Mouse (Mus musculus): ENCODE measurements around the gene Oprl1. TPM values are rescaled to one million over a fixed set of nuclear protein-coding genes. Genes with fewer than 3 reads are reported as not detected.

Oprl1 gene
- total RNA-seq, 2 experiments from 2014 or later = not detected

GRCm38 (mm10) chr2:181693339-181694280 is 21.2 kb upstream of the Oprl1 start, which contains the start of gene Rgs19:
Gene Rgs19 (minus strand): TSS chr2:181693977.
- DNase-seq = peak; percentile 83

DNA sequence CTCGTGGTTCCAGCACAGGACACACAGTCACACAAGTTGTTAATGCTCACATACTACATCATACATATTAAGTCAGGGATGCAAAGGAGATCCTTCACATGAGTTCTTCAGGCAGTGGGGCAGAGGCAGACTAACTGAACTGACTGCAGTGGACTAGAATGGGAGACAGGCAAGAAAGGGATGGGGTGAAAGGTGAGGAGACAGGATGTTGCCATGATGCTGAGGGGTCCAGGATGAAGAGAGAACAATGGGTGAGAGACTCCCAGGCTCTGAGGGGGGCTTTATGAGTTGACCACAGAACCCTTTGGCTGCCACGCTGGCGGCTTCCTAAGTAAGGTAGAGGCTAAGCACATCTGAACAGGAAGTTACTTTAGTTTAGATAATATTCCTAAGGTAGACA is 20.2 kb upstream of the Oprl1 start:
- no peak for DNase-seq

- no peak for DNase-seq
Measured at GRCm38 (mm10) chr2:181695776-181696175, 19.0 kb upstream of the Oprl1 start.

GRCm38 (mm10) chr2:181696801-181697420 is 17.9 kb upstream of the Oprl1 start:
- DNase-seq = no peak

- no peak for DNase-seq
Measured at GRCm38 (mm10) chr2:181698241-181698640, 16.6 kb upstream of the Oprl1 start, which contains the start of gene Lkaaear1. Gene Lkaaear1 (minus strand): TSS chr2:181698442.

- DNase-seq = no peak
Measured at GRCm38 (mm10) chr2:181706668-181707067, 8.1 kb upstream of the Oprl1 start.

DNA sequence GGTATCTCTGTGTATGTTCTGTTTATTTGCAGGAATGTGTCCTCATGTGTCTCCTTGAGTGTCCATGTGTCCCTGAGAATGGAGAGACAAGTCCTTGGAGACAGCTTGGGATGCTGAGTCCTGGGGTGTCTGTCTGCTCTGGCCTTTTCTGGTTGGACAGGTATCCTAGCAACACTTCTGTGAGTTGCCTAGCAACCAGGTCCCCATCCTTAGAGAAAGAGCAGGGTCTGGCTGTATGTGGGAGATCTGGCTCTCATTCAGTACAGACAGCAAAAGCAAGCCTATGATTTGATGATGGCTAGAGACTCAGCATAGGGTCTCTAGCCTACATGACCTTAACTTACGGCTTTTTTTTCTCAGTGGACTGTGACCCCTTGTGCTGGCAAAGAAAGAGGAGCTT is 1.1 kb upstream of the Oprl1 start:
- DNase-seq = no peak

GRCm38 (mm10) chr2:181715382-181715781 is 566 bp downstream of the Oprl1 start:
- no peak for DNase-seq

DNA sequence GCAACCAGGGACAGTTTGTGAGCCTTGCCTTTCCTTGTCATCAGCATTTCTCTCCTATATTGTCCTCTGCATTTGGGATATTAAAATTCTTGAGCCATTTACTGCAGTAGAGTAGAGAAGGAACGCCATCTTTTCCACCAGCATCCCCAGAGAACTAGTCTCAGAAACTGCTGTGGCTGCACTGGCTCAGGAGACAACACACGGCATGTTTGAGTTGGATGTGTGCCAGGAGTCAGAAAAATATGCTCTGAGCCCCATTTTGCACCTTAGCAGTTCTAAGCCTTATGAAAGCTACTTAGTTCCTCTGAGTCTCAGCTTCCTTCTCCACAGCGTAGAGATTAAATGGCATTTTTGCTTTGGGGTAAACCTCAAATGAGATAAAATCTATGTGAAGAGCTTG is 2.2 kb downstream of the Oprl1 start:
- DNase-seq = no peak

- no peak for DNase-seq
Measured at GRCm38 (mm10) chr2:181720061-181720460, 5.2 kb downstream of the Oprl1 start.

DNA sequence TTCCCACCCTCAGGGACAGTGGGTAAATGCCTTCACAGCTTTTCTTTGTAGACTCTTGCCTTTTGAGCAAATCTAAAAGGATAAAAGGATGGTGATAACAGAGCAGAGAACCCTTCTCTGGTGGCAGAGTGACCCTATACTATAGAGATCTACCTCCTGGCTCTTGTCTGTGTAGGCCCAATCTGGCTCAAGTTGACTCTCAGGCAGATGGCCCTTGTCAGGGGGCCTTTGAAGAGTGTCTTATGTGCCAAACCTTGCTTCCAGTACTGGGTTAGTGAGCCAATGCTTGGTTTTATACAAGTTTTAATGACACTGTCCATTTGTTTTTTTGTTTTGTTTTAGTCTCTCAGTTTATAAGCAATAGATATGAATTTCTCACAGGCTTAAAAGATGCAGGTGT is 6.4 kb downstream of the Oprl1 start:
- no peak for DNase-seq

DNA sequence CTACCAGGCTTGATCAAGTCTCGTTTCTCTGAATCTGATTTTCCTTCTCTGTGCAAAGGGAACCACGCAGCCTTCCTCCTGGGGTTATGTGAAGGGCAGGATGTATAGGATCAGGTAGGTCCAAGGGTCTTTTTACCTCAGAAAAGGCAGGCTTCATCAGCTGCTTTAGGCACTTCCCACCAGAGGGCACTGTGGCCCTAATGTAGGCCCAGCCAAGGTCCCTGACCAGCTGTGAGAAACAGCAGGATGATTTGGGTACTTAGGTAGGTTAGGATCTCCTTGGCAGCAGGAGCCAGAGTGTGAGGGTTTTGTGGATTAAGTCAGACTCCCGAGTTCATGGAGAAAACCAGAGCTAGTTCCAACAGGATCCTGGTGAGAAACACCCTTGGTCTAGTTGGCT is 7.4 kb downstream of the Oprl1 start:
- DNase-seq = no peak

- no peak for DNase-seq
Measured at GRCm38 (mm10) chr2:181727659-181728262, 12.9 kb downstream of the Oprl1 start.

DNA sequence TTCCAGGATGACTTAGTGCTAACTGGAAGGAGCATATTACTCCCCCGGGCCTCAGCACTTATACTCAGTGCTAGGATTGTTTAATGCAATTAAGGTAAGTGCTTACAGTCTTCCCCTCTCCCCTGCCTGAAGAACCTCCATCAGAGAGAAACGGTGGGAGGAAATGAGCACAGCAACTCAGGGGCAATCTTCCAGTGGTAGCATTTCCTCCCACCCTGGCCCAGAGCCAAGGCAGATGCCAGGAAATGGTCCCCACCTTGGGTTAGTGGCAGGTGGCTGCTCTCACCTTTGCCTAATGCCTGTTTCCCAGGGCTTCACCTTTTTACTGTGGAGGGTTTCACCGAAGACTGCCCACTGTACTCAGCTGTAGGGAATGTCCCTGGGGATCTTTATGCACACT is 15.2 kb downstream of the Oprl1 start:
- DNase-seq = no peak

DNA sequence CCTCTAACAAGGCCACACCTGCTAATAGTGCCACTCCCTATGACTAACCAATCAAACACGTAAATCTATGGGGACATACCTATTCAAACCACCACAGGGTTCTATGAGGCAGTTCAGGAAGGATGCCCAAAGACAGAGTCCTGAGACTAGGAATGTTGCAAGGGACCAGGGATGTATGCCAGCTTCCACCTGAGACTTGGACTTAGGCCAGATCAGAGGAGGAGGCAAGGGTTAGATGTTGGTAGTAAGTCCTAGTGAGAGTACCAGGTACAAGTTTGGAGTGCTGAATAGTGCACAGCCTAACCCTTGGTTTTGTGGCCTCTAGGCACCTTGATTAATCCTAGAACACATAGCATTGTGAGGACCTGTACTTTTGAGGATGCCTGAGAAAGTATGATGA is 37.8 kb downstream of the Oprl1 start:
- no peak for DNase-seq

- DNase-seq = no peak
Measured at GRCm38 (mm10) chr2:181758147-181758725, 43.4 kb downstream of the Oprl1 start.

GRCm38 (mm10) chr2:181759041-181759440 is 44.2 kb downstream of the Oprl1 start:
- DNase-seq = no peak

GRCm38 (mm10) chr2:181763006-181763830 is 48.4 kb downstream of the Oprl1 start, which contains the start of gene Myt1:
Gene Myt1 (plus strand): TSS chr2:181763332.
- DNase-seq = no peak

DNA sequence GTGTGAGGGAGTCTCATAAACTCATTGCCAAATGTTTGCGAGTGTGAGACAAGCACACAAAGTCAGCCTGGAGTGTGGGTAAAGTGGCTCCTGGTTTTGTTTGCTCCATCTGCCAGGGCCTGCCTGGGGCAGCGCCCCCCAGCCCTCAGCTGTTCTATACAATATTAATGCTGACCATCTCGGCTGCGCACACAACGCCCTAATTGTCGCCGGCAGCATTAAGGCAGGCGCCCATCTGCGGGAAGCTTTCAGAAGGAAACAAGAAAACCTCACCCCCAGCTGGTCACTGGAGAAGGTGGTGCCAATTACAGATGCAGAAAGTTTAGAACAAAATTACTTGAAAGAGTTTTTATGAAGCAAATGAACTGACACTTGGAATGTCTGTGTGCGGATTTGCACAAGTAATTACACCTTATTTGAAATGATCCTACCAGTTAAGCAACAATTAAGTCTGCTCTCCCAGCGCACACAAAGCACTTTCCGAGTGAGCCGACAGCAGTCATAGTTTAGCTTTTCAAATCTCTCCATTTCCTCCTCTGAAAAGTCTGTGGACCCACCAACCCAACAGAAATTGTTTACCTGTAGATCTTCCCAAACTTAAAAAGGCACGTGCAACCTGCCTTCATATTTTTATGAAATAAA is 49.2 kb downstream of the Oprl1 start:
- no peak for DNase-seq

DNA sequence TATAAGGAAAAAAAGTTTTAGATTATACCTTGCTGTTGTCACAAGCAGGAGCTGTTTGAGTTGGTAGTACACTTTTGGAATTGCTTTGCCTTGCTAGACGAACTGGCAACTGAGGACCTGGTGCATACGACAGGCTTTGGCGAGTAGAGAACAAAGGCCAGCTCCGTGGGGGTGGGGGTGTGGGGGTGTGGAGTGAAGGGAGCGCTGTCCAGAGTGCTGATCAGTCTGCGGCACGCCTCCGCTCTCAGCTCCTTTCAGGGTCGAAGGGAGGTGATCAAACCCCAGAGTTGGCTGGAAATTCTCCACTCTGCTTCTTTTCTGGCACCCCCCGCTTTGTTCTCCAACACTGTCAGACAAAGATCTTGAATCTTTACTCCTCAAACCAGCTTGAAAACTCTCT is 49.8 kb downstream of the Oprl1 start:
- DNase-seq = no peak

DNA sequence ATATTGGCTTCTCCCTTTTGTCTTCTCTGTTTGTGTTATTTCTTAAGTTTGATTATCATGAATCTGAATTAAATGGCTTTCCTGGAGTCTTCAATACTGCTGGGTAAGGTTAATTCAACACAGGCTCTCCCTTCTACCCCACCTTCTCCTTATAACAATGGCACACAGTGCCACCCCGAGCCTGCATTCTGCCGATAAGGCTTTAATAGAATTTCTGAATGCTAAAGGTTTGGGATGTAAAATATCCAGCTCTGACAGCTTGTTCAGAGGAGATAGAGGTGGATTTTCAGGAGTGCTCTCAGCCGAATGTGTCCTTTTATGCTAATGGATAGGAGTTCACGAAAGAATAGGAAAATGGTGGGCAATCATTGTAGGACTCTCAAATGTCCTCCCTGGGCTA is 50.4 kb downstream of the Oprl1 start:
- DNase-seq = no peak

All from gastrocnemius, postnatal 25 days (tissue).